Mouse (Mus musculus) left cerebral cortex, postnatal 4 days (tissue): ENCODE results near the gene Clec4e. TPM values are rescaled to one million over a fixed set of nuclear protein-coding genes. Genes with fewer than 3 reads are reported as not detected.

Experiments
- total RNA-seq, 2 experiments: library from RNA; stranded (reverse); gene quantifications; 2 replicates each; pipeline ENCODE4 v1.2.3; 2021

Clec4e gene
- total RNA-seq, 2 experiments from 2014 or later: 0.38 TPM; not detected in 1

Other genes starting within 250 kb of the Clec4e start
- gene Clec4b1, start 239.9 kb downstream of the Clec4e start, total RNA-seq: not detected
- gene Clec4a2, start 183.4 kb downstream of the Clec4e start, total RNA-seq: 1 to 10 TPM in 1 of 2 experiments, under 1 TPM in 1; 0.52 to 1.0 TPM
- not detected for gene Clec4b2, start 117.0 kb downstream of the Clec4e start, total RNA-seq
- gene Clec4n, start 60.0 kb downstream of the Clec4e start, total RNA-seq: under 1 TPM in 1 of 2 experiments, not detected in 1; 0.92 TPM
- gene Clec4d, start 27.8 kb downstream of the Clec4e start, total RNA-seq: not detected
- gene Vmn2r19, start 18.5 kb upstream of the Clec4e start, total RNA-seq: not detected
- gene Vmn2r20, start 128.2 kb upstream of the Clec4e start, total RNA-seq: not detected
- not detected for gene Vmn2r21, start 243.5 kb upstream of the Clec4e start, total RNA-seq